Mouse (Mus musculus) C2C12 (cell line): ENCODE data around the gene Csf1.

Source experiments
- CEBPB ChIP-seq: IDR thresholded peaks from one replicate; pipeline ENCODE4 v1.6.1; 2011; ENCODE audit warnings: low read depth, mild to moderate bottlenecking, control low read depth, moderate library complexity
- CTCF ChIP-seq: IDR thresholded peaks from one replicate; pipeline ENCODE4 v1.5.1; 2011; ENCODE audit not compliant: control insufficient read depth, insufficient read depth, insufficient read length
- USF1 ChIP-seq: IDR thresholded peaks from one replicate; pipeline ENCODE4 v1.6.1; 2011; ENCODE audit warnings: low read depth, mild to moderate bottlenecking, control low read depth, moderate library complexity

- TF ChIP-seq CTCF (no peak), USF1 (no peak), CEBPB (no peak)
Observed at GRCm38 (mm10) chr3:107760771-107761170, 502 bp upstream of the Csf1 start.
